Mouse (Mus musculus) embryonic facial prominence, embryonic 10.5 days (tissue): ENCODE data around the gene Samd8. TPM values are rescaled to one million over a fixed set of nuclear protein-coding genes. Genes with fewer than 3 reads are reported as not detected.

ENCODE experiments used
- DNase-seq: peaks from one replicate; pipeline ENCODE4 v3.0.0-alpha.2; 2017; ENCODE audit warnings: low spot score
- H3K27ac ChIP-seq: fragments of 300-500 bp; sonication (generic); replicated peaks from 2 replicates; pipeline ENCODE4 v1.5.1; 2016; ENCODE audit warnings: mild to moderate bottlenecking
- H3K27me3 ChIP-seq: fragments of 300-500 bp; sonication (generic); replicated peaks from 2 replicates; pipeline ENCODE4 v1.6.1; 2016; ENCODE audit warnings: low read depth, mild to moderate bottlenecking; ENCODE audit not compliant: poor library complexity, severe bottlenecking
- H3K36me3 ChIP-seq: fragments of 300-500 bp; sonication (generic); replicated peaks from 2 replicates; pipeline ENCODE4 v1.6.1; 2016; ENCODE audit warnings: mild to moderate bottlenecking, moderate library complexity
- H3K4me1 ChIP-seq: fragments of 300-500 bp; sonication (generic); 2 replicates; pipeline ENCODE4 v1.6.1; 2016
- H3K4me3 ChIP-seq: fragments of 300-500 bp; sonication (generic); 2 replicates; pipeline ENCODE4 v1.5.1; 2016; ENCODE audit warnings: mild to moderate bottlenecking, moderate library complexity
- H3K9me3 ChIP-seq: fragments of 300-500 bp; sonication (generic); 2 replicates; pipeline ENCODE4 v1.6.1; 2016; ENCODE audit warnings: mild to moderate bottlenecking
- WGBS: fragments of 180-500 bp; shearing (Covaris S2); methylation state at CpG from one replicate; pipeline ENCODE4 v1.1.7; 2016; 5-methylcytosine and 5-hydroxymethylcytosine counted together
- polyA plus RNA-seq: library from polyadenylated mRNA; unstranded; fragments of >200 nt; fragmentation: Nextera tagmentation; extraction: Ambion mirVana; gene quantifications from 2 replicates; pipeline ENCODE4 v1.2.1, GENCODE M21; 2016

Samd8 gene
- 9.5 and 10.4 TPM in 2 replicates for polyA plus RNA-seq

DNA sequence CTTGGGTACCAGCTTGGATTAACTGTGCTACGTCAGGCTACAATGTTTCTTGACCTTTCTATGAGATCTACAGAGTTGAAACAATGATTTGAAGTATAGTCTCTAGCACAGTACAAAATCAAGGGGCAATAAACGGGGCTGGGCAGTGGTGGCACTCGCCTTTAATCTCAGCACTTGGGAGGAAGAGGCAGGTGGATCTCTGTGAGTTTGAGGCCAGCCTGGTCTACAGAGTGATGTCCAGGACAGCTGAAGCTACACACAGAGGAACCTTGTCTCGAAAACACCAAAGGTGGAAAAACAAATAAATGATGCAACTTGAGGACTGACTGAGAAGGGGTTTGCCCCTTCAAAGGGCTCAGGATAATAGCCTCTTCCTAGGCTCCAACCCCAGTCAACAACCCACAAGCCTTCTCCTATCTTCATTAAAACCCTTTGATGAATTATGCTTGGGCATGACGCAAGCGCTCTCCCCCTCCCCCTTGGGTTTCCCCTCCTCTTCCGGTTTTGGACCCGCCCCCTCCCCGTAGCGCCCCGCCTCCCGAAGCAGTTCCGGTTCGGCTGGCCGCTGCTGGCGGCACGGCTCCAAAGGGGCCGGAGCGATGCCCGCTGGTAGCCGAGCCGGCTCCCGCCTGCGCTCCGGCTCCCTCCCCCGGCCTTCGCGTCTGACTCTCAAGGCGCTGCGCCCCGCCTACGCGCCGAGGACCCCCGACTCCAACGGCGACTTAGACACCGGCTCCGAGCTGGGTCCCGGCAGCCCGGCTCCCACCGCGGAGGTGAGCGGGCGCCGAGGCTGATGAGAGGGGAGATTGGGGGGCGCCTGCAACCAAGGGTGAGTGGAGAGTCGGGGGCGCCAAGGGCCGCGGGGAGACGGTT, at the start of gene Samd8:
TSS of gene Samd8 (plus strand) at position 524 of the 873 bp plus-strand sequence.
- Histone ChIP-seq H3K36me3 (no peaks in the 10 kb centered on the region), H3K9me3 (no peaks in the 10 kb centered on the region), H3K27ac (peak within 1 kb of the TSS; percentile 81), H3K27me3 (no peaks in the 10 kb centered on the region), H3K4me3 (peak within 1 kb of the TSS; percentile 74), H3K4me1 (peaks cover 23% of the 10 kb centered on the region; the same call in 1 of the 2 replicates)
- DNase-seq: peak; percentile 93
- WGBS: 6% methylated on average over 52 of the region's 52 CpGs

DNA sequence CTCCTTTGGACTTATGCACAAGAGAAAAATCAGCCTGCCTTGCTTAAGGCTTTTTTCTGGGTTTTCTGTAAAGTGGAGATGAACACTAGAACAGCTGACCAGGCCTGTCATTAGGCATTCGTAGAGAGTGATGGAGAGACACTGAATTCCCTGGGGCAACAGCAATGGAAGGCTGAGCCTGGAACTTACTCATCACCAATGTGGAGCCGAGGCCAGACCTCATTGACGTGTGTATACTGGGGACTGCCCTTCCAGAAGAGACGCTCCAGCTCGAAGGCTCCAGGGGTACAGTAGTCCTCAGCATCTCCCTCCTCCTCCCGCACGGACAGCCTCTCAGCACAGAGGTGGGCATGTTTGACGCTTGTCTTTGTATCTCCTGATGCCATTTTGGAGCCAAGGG, 47.6 kb upstream of the Samd8 start:
- Histone ChIP-seq H3K27ac (no peak overlapping the region), H3K4me1 (peaks cover 16% of the 10 kb centered on the region), H3K9me3 (no peaks in the 10 kb centered on the region), H3K27me3 (no peaks in the 10 kb centered on the region), H3K4me3 (no peak overlapping the region), H3K36me3 (no peaks in the 10 kb centered on the region)
- DNase-seq: no peak
- WGBS: 93% methylated on average over 8 of the region's 8 CpGs

DNA sequence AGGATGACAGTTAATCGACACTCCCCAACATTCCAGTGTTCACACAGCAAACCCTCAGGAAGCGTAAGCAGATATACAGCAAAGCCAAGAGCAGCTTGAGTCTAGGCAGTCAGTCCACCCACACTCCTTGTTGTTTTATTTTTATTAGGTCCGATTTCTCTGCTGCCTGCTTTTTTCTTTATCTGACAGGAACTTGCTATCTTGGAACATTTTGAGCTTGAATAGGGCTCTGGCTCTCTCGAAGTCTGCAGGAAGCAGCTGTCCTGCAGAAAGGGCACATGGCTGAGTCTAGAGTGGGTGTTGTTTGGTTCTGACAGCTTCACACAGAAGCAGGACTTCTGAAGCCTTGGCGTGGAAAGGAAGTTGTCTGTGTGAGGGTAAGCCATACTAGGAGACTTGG, 47.1 kb upstream of the Samd8 start:
- no peaks in the 10 kb centered on the region for H3K36me3 ChIP-seq
- H3K27ac ChIP-seq: peak overlapping the region; percentile 19; the same call in 1 of the 2 replicates
- no peak for DNase-seq
- H3K27me3 ChIP-seq: no peaks in the 10 kb centered on the region
- H3K4me1 ChIP-seq: peaks cover 16% of the 10 kb centered on the region
- H3K9me3 ChIP-seq: no peaks in the 10 kb centered on the region
- H3K4me3 ChIP-seq: no peak overlapping the region
- WGBS: 79% methylated on average over 5 of the region's 5 CpGs

DNA sequence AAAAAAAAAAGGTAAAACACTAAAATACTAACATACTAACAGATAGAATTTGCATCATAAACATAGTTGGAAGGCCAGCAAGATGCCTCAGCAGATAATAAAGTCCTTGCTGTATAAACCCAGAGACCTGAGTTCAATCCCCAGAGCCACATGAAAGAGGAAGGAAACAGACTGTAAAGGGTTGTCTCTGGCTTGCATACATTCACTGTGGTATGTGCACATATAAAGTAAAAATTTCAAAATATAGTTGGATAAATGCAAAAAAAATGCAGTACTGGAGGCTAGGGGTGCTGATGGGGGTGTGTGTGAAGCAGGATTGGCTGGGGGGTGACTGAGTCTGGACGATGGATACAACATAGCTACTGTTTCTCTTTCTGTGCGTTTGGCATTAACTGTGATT, 44.9 kb upstream of the Samd8 start:
- peaks cover 26% of the 10 kb centered on the region for H3K4me1 ChIP-seq
- no peak overlapping the region for H3K27ac ChIP-seq
- DNase-seq: no peak
- H3K4me3 ChIP-seq: no peak overlapping the region
- WGBS: 90% methylated on average over 2 of the region's 2 CpGs
- H3K9me3 ChIP-seq: no peaks in the 10 kb centered on the region
- no peaks in the 10 kb centered on the region for H3K36me3 ChIP-seq
- H3K27me3 ChIP-seq: no peaks in the 10 kb centered on the region

DNA sequence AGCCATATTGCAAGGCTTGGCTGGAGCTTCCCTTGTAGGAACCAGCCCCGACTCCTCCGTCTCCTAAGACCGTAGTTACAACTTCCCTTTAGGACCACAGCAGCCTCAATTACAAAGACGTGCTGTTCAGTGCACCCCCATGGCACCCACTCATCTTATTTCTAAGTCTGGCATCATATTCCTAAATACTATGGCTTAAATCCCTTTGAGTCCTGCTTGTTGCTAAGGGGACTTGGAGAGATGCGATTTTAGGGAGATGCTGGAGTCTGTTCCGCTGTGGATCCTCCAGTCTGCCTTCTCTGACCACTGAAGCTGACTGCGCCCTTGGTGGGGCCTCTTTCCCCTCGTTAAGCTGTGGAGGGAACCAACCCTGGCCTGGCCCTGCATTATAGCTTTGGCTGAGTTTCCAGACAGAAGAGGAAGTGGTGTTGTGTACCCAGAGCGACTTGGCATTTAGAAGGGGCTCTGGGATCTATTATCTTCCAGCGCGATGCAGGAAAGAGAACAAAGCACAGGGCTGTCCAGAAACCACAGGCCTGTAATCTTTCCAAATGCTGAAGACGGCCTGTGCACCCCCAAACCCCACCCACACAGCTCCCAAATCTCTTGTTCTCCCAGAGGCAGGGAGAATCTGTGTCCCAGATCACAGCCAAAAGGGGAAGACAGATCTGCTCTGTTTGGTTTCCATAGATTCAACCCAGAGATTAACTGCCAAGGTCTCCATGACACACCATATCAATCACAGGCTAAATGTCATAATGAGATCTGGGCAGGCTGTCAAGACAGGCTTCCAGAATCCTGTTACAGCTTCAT, 43.4 kb upstream of the Samd8 start:
- peak overlapping the region; percentile 83 for H3K27ac ChIP-seq

DNA sequence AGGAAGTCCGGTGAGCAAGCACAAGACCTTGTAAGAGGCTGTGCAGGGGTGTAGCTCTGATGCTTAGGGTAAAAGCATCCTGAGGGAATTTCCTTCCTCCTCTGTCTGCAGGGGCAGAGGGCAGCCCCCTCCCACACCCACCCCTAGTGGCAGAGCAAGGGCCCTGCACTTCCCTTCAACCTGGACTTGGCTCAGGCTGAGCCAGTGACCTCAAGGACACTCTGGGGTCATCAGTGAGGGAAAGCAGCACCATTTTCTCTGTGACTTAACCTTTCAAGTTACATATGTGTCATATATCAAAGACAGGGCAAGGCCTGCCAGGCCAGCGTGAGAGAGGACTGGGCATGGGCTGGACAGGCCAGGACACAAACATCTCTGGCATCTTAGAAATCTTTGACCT, 40.8 kb upstream of the Samd8 start:
- 49% methylated on average over 2 of the region's 2 CpGs for WGBS

More for the DNA sequence above, 43.4 kb upstream of the Samd8 start:
- Histone ChIP-seq H3K27me3 (no peaks in the 10 kb centered on the region), H3K4me3 (no peak overlapping the region), H3K9me3 (no peaks in the 10 kb centered on the region), H3K36me3 (no peaks in the 10 kb centered on the region), H3K4me1 (peaks cover 29% of the 10 kb centered on the region)
- peak; percentile 49 for DNase-seq
- WGBS: 52% methylated on average over 12 of the region's 12 CpGs

DNA sequence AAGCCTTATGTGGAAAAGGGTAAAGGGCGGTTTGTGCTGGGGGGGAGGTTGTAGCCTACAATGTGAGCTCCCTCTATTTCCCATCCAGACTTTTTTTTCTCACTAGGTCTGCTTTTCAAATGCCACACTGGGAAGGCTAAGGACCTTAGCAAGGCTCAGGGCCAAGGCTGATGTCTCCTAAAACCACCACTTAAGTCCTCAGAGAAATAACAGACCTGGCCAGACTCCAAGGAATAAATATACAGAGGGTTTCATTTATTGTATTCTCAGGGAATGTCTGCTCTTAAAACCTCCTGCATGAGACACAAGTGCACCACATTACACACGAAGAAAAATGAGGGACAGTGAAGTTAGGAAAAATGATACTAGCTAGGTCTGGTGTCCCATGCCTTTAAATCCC, 39.1 kb upstream of the Samd8 start:
- Histone ChIP-seq H3K27me3 (no peaks in the 10 kb centered on the region), H3K4me1 (peaks cover 35% of the 10 kb centered on the region), H3K27ac (no peak overlapping the region), H3K36me3 (no peaks in the 10 kb centered on the region), H3K4me3 (no peak overlapping the region), H3K9me3 (no peaks in the 10 kb centered on the region)
- 81% methylated on average over 2 of the region's 2 CpGs for WGBS
- no peak for DNase-seq

More for the DNA sequence above, 40.8 kb upstream of the Samd8 start:
- H3K27ac ChIP-seq: peak overlapping the region; percentile 65
- peaks cover 30% of the 10 kb centered on the region for H3K4me1 ChIP-seq
- peak; percentile 40 for DNase-seq
- no peak overlapping the region for H3K4me3 ChIP-seq
- no peaks in the 10 kb centered on the region for H3K9me3 ChIP-seq
- no peaks in the 10 kb centered on the region for H3K27me3 ChIP-seq
- H3K36me3 ChIP-seq: no peaks in the 10 kb centered on the region

DNA sequence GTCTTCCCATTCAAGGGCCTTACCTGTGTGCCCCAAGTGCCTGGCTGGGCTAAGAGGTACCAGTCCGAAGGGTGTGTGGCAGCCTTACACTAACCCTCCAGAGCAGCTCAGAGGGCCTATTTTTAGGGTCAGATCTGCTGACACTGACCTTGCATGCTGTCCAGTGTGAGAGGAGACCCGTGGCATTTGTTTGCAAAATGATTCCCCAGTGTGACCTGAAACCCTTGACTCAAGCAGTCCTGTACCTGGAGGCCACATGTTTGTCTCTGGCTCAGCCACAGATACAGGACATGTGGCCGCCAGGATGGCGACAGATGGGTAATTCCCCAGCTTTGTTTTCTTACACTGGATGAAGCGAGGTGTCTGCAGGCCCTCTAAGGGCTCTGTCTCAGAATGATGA, 35.8 kb upstream of the Samd8 start, which contains the start of gene Dupd1:
TSS of gene Dupd1 (minus strand) at position 91 of the 400 bp plus-strand sequence.
- WGBS: 63% methylated on average over 5 of the region's 5 CpGs
- 0 out of 2 replicates have a peak within 1 kb of the TSS, but pooled peaks have one; percentile 49 for H3K27ac ChIP-seq
- DNase-seq: no peak

DNA sequence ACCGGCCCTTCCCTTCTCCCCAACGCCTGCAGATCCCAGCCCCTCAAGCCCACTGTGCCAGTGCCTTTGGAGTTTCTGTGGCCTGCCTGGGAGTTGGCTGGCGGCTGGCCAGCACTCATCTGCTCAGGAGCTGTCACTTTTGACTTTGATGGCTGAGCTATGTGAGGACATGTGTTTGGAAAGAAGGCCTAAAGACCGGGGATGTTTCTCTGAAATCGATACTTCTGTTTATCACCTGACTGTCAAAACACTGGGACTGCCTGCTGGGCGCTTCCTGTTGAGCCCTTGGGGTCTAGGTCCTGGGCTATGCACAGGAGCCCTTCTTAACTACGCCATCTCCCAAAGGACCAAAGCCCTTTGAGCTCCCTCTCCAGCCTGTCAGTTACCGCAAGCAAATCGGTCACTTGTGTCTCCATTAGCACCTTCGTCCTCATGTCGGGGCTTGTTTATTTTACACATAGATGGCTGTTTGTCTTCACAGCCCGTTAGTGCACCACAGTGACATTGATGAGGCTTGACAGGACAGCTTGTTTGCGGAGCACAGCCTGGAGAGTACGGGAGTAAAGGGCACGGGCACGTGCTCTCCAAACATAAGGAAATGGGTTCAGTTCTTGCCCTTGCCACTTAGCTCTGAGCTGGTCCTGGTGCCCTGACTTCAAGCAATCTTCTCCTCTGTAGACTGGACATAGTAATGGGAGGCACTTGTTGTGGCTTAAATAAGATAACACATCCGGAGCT, 30.5 kb upstream of the Samd8 start:
- Histone ChIP-seq H3K4me3 (no peak overlapping the region), H3K36me3 (0 out of 2 replicates have a peak, but pooled peaks cover 4% of the 10 kb centered on the region), H3K27me3 (peaks cover 11% of the 10 kb centered on the region), H3K27ac (peak overlapping the region; percentile 49), H3K4me1 (peaks cover 52% of the 10 kb centered on the region), H3K9me3 (peaks cover 6% of the 10 kb centered on the region; the same call in 1 of the 2 replicates)
- 28% methylated on average over 17 of the region's 17 CpGs for WGBS
- peak; percentile 68 for DNase-seq

More for the DNA sequence above, 35.8 kb upstream of the Samd8 start, which contains the start of gene Dupd1:
- Histone ChIP-seq H3K9me3 (no peaks in the 10 kb centered on the region), H3K4me3 (no peak within 1 kb of the TSS), H3K4me1 (peaks cover 37% of the 10 kb centered on the region), H3K27me3 (no peaks in the 10 kb centered on the region), H3K36me3 (no peaks in the 10 kb centered on the region)

DNA sequence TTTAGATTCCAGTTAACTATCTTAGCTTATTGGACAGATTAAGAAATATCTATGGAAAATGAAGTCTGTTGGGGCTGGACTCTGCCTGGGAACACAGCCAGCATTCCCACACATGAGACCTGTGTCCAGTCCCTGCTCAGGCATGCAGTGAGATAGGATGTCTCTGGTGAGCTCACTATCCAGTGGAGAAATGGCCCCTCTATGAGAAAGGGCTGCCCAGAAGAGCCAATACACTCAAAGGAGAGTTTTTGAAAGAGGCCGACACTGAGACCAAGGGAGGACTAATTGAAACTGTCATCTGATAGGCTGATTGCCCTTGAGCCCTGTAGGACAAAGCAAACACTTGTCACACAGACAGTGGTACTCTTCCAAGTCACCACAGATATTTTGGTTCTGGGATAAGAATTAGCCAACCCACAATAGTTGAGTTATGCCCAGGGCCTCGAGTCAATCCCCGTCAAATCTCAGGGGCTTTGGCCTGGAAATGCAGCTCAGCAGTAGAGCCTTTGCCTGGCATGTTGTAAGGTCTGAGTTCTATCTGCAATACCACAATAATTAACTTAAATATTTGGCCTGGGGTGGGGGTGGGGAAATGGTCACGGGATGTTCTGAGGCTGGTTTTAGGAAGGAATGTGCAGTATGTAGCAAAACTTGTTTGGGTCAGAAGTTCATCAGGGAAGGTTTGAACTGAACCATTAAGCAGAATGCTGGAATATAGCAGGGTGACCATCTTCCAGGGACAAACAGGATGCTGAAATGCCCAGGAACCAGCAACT, 29.7 kb upstream of the Samd8 start:
- peaks cover 11% of the 10 kb centered on the region for H3K27me3 ChIP-seq
- peak overlapping the region; percentile 15; the same call in 1 of the 2 replicates for H3K27ac ChIP-seq
- DNase-seq: no peak
- peaks cover 50% of the 10 kb centered on the region for H3K4me1 ChIP-seq
- 0 out of 2 replicates have a peak, but pooled peaks cover 4% of the 10 kb centered on the region for H3K36me3 ChIP-seq
- WGBS: 60% methylated on average over 4 of the region's 4 CpGs
- H3K4me3 ChIP-seq: no peak overlapping the region
- peaks cover 6% of the 10 kb centered on the region; the same call in 1 of the 2 replicates for H3K9me3 ChIP-seq

DNA sequence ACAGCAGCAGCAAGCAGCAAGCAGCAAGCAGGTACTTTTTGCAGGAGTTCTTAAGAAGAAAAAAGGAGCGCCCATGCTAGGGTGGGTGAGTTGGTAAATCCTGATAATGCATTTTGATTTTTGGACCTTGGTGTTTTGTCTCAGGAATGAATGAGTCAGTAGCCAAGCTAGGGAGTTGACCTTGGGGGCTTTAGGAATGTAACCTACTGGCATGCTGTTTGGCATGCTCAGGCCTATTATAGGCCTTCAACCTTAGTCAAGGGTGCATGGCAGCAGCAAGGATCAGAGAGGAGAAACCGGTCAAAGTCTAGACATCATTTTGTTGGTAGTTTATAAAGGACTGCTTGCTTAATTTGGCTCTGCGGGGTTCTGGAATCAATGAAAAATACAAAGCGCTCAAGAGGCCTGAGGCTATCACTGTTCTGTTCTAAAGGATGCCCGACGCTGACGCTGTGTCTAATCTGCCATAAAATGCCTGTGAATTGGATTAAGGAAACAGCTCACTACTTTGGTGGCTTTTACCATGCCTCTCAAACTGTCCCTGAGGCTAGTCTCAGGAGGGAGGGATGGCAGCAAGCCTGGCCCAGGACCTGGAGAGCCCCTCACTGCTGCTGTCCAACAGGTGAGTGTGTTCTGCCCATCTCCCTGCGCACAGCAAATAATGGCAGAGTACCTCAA, 28.2 kb upstream of the Samd8 start:
- peak overlapping the region; percentile 51; the same call in 1 of the 2 replicates for H3K27ac ChIP-seq
- no peak overlapping the region for H3K4me3 ChIP-seq
- peaks cover 39% of the 10 kb centered on the region for H3K4me1 ChIP-seq
- no peak for DNase-seq
- 0 out of 2 replicates have a peak, but pooled peaks cover 4% of the 10 kb centered on the region for H3K36me3 ChIP-seq
- H3K9me3 ChIP-seq: peaks cover 6% of the 10 kb centered on the region; the same call in 1 of the 2 replicates
- WGBS: 58% methylated on average over 8 of the region's 8 CpGs
- peaks cover 11% of the 10 kb centered on the region for H3K27me3 ChIP-seq
